Mouse (Mus musculus) c-Kit-positive CD71-positive TER-119-negative erythroid progenitor cells, embryonic 14.5 days (primary cell): ENCODE measurements around the gene Zmym2.
"Not testable (repeated sequence)": the region's sequence is repeated elsewhere in the genome, so short reads cannot be mapped to it uniquely, and the experiment has no call there.

Source experiments
- DNase-seq: peaks from one replicate; pipeline ENCODE4 v3.0.0-alpha.2; 2013; ENCODE audit warnings: low read depth

Gene Zmym2

DNA sequence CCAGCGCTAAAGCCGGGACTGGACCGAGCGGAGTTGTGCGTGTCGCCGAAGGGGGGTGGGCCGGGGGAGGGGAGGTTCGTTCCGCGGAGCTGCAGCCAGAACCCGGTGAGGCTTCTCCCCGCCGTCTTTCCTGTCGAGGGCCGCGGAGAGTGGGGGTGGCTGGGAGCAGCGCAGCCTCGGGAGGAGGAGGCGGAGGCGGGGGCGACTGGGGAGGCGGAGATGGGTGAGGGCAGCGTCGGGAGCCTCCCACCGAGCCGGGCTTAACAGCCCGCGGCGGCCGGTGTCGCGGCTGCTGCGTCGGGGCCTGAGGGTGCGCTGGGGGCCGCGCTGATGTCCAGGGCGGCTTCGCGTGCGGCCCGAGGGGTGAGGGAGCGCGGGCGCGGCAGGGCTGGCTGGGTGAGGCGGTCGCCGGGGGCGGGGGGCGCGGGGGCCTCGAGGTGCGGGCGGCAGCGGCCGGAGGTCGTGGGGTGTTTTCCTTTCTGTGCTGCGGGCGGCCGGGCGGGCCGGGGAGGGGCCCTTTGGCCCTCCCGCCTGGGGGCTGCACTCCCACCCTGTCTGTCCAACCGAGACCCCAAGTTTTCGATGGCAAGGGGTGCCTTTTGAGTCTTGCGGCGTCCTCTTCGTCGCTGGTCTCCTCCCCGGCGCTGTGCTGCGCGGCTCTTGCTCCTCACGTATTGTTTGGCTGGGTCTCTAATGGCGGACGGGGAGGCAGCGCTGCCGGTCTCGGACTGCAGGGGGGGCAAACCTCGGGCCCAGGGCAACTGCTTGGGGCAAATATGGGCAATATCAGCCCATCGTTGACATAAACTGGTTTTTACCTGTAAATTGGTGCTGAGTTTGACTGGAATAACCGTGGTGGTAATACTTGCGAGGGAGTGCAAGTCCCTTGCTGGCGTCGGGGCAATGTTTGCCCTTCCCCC, at the start of gene Zmym2:
Gene Zmym2 (plus strand): TSS at position 60 of the 920 bp plus-strand sequence.
- peak; percentile 59 for DNase-seq

GRCm38 (mm10) chr14:56844033-56844432, 42.4 kb upstream of the Zmym2 start:
- no peak for DNase-seq

- no peak for DNase-seq
These were observed 41.9 kb upstream of the Zmym2 start for GRCm38 (mm10) chr14:56844507-56844906.

- no peak for DNase-seq
These were observed 38.1 kb upstream of the Zmym2 start for GRCm38 (mm10) chr14:56848322-56848721.

DNA sequence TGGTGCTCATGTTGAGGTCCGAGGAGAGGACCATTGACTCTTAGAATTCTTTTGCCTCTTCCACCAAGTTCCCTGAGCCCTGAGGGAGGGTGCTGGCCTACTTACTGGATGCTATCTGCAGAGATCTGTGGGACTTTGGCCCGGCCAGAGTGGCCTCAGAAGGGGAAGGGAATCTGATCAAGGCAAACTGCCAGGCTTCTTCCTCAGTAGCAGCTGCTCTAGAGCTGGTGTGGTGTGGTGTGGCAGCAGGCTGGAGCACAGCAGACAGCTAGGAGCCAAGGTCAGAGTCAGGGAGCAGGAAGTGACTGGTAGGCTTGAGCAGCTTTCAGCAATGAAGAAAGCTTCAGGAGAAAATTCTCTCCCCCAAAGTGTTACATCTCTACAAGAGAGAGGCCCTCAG, 36.8 kb upstream of the Zmym2 start:
- DNase-seq, result no peak

DNA sequence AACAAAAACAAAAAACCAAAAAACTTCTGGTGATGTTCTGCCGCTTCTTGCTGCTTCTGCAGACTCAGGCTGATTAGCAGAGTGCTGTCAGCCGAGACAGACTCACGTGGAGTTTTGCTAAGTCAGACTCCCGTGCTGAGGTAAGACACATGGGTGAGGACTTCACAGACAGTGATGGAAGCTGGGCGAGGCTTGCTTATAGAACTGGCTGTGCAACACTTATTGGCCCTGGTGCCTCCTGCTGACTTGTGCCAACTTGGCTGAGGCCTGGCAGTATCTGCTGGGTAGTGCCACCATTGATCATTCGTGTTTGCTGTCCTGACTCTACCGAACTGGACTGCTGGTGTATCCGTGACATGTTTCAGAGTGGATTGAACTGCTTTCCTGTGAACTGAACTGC, 22.4 kb upstream of the Zmym2 start:
- no peak for DNase-seq

DNA sequence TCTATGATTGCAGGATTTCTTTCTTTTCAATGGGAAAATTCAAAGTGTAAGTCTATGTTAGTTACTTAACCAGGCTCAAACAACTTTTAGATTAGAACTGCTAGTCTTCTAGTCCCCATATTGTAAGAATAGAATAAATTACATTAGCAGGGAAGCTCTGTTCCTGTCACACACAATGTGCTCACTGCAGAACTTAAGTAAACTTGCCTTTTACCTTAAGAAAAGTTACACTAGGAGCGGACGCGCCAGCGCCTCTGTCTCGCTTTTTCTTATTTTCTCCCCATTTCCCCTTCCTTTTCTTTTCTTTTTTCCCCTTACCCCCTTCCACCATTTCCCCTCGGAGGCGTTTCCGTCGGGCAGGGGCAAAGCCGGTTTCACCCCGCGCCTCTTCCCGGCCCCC, 21.8 kb upstream of the Zmym2 start:
- DNase-seq, result no peak

GRCm38 (mm10) chr14:56865112-56865511, 21.3 kb upstream of the Zmym2 start:
- not testable (repeated sequence) for DNase-seq

- DNase-seq, result no peak
These were observed 12.9 kb upstream of the Zmym2 start for GRCm38 (mm10) chr14:56873525-56873924.

GRCm38 (mm10) chr14:56875586-56876159, 10.8 kb upstream of the Zmym2 start:
- DNase-seq, result no peak

- no peak for DNase-seq
These were observed 5.2 kb upstream of the Zmym2 start for GRCm38 (mm10) chr14:56881271-56881670.

DNA sequence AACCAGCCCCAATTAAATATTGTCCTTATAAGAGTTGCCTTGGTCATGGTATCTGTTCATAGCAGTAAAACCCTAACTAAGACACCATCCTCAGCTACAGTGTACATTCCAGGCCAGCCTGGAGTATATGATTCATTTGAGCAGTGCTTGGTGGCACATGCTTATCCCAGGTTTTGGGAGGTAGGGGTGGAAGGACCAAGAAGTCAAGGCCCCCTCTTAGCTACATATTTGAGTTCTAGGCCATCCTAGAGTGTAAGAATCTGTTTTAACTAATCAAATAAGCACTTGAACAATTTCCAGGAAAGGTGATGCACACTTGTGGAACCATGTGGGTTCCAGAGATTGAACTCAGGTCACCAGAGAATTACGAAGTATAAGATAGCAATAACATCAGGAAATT, 3.0 kb upstream of the Zmym2 start:
- DNase-seq, result no peak

DNA sequence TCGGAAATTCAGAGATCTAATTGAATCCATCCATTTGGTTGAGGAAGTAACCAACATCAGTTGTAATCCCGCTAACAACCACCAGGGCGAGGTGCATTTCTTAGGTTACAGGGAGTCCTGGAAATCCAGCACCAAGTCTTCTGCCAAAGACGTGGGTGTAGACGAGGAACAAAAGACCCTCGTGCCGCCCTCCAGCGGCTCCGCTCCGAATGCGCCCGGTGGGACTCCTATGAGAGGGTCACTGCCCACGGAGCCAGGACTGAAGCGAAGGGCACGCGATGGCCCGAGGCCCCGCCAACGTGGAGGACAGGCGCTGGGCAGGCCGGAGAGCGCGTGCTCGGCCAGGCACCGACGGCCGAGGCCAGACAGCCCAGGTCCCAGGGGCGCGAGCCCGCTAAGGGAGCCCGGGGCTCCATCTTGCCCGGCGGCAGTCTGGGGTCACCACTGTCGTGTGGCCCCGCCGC, 1.1 kb upstream of the Zmym2 start:
- DNase-seq, result peak; percentile 89

DNA sequence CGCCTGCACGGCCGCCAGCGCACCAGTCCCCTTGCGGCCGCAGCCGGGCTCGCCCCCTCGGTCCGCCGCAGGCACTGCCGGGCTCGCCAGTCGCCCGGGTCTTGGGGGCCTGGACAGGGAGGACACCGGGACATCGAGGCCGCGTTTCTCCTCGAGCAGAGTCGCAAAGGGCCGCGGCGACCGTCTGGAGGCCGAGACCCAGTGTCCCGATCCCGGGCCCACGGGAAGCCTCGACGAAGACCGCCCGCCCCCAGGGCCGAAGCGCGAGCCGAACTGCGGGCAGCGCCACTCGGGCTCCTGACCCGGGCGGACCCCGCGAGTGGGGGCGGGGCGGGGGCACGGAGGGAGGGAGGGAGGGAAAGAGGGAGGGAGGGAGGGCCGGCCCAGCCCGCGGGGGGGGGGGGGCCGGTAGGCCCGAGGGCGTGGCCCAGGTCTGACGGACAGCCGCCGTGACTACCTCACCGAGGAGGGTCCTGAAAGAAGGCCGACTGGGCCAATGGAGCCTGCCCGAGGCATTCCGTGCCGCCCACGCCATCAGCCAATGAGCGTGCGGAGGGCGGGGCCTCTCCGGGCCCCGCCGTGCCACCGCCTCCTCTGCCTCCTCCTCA, 363 bp upstream of the Zmym2 start:
- DNase-seq, result peak; percentile 49

DNA sequence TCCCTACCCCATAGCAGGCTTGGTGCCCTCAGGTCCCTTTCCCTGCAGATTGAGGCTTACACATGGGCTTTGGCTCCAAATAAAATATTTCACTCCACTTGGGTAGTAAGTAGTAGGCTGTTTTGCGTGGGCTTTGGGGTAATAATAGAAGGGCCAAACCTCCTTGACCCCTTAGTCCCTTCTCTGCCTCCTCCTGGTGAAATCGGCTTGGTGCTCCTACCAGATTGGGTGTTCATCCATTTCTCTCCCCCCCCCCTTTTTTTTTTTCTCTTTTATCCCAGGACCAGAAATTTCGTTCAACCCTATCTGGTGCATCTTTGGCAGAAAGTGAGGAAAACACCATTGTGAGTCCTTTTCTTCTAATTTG, 1.0 kb downstream of the Zmym2 start:
- DNase-seq, result peak; percentile 29

DNA sequence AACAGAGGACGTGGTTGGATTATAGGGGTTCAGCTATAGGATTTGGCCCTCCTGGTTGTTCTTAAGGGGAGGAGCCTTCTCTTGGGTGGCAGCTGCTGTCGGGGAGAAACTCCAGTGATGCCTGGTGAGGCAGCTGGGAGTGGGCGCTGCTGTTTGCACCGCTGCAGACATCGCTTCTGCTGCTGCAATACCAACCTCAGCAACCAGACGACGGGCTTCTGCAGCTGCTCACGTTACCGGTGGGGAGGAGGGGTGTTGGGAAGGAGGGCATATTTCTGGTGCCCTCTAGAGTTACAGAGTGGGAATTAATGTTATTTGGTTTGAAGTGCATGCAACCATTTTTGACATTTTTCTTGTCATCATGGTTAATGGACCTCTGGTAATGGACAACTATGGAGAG, 1.4 kb downstream of the Zmym2 start:
- DNase-seq, result peak; percentile 77

GRCm38 (mm10) chr14:56888416-56888815, 2.0 kb downstream of the Zmym2 start:
- DNase-seq, result no peak

- no peak for DNase-seq
These were observed 8.0 kb downstream of the Zmym2 start for GRCm38 (mm10) chr14:56894417-56894816.

GRCm38 (mm10) chr14:56896521-56896920, 10.1 kb downstream of the Zmym2 start:
- no peak for DNase-seq

DNA sequence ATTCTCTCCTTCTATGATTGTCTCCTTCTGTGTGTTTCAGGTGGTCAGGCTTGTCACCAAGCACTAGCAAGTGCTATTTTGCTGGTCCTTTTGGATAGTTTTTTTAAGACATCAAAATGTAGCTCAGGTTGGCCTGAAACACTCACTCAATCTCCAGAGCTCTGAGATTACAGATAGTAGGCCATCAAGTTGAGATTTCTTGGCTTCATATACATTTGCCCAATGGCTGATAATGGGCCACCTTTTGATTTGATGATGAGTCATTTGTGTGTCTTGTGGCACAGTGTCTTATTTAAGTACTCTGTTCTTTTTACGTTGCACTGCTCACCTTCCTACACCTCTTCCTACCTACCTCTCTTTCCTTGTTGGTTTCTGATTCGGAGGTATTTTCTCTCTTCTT, 11.0 kb downstream of the Zmym2 start:
- DNase-seq, result no peak

DNA sequence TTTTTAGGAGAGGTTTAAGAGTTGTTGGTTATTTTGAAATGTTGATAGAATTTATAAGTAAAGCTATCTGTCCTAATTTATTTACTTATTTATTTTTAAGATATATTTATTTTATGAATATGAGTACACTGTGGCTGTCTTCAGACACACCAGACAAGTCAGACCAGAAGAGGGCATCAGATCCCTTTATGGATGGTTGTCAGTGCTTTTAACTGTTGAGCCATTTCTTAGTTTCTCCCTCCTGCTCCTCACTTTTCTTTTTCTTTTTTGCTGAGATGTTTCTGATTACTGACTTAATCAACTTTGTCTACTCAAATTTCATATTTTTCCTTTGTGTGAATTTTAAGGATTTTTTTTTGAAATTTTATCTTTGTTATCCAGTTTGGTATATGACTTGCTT, 13.2 kb downstream of the Zmym2 start:
- DNase-seq, result no peak

DNA sequence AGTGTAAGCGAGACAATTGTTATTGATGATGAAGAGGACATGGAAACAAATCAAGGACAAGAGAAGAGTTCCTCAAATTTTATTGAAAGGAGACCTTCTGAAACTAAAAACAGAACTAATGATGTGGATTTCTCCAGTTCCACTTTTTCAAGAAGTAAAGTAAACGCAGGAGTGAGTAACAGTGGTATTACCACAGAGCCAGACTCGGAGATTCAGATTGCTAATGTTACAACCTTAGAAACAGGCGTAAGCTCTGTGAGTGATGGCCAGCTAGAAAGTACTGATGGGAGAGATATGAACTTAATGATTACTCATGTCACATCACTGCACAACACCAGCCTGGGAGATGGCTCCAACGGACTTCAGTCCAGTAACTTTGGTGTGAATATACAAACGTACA, 16.6 kb downstream of the Zmym2 start:
- no peak for DNase-seq

DNA sequence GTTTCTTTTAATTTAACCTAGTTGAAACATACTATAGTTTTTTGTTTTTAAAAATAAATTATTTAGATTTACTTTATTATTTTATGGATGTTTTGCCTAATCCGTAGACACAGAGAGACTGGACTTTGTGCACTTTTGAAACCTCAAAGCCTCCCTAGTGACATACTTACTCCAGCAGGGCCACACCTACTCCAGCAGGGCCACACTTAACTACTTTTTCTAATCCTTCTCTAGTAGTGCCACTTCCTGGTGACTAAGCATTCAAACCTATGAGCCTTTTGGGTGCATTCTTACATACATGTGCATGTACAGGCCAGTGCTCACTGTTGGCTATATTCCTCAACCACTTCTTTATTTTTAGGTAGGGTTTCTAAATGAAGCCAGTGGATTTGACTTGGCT, 19.2 kb downstream of the Zmym2 start:
- no peak for DNase-seq
